Mouse (Mus musculus): ENCODE results near the gene Syt1. TPM values are rescaled to one million over a fixed set of nuclear protein-coding genes. Genes with fewer than 3 reads are reported as not detected.

The Syt1 gene
- polyA plus RNA-seq, 1 experiment from 2014 or later = 34.1 TPM

DNA sequence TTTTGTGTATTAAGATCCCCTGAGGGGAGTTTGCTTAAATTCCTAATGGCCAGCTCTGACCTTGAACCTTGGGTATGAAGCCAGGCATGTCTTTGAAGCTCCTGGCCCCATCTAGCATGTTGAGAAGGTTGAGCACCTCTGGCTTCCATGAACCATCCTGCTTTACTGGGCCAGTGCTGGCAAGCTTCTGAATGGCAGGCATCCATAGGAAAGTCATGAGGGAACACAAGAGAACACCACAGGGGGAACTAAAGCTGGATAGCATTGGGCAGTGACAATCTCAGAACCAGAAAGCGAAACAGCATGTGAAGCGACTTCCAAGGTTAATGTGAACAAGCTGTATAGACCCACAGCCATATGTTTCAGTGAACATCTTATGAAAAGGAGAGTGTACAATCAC, 130.4 kb downstream of the Syt1 start:
- Histone ChIP-seq H3K4me3 (no peak overlapping the region), H3K9ac (replicated peaks) (no peak overlapping the region), H3K27me3 (no peaks in the 10 kb centered on the region), H3K36me3 (no peaks in the 10 kb centered on the region), H3K27ac (replicated peaks) (no peak overlapping the region), H3K9me3 (no peaks in the 10 kb centered on the region), H3K4me2 (replicated peaks) (no peak overlapping the region), H3K4me1 (0 out of 2 replicates have a peak, but pooled peaks cover 6% of the 10 kb centered on the region)
- WGBS = 76% methylated on average over 2 of the region's 2 CpGs
- no peak for ATAC-seq (ENCODE audit: low FRiP score, low read depth)

DNA sequence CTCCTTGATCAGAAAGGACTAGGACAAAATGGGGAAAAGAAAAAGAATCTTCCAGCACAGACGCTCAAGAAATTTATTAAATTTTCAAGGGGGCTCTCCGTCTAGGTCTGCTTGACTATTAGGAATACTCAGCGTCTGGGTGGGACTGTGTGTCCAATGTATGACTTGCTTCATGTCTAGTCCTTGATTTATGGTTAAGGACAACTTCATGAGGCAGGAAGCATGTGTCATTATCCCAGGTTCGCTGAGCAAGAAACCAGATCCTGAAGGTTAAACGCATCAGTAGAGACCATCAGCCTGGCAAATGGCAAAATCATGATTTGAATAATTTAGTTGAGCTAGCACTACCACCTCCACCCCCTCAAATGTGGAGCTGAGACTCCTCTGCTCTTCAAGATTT, 135.1 kb downstream of the Syt1 start:
- H3K4me1 ChIP-seq = no peaks in the 10 kb centered on the region
- H3K27me3 ChIP-seq = no peaks in the 10 kb centered on the region
- no peak overlapping the region for H3K4me3 ChIP-seq
- H3K9me3 ChIP-seq = no peaks in the 10 kb centered on the region
- 92% methylated on average over 5 of the region's 5 CpGs for WGBS
- H3K9ac ChIP-seq (replicated peaks) = no peak overlapping the region
- H3K36me3 ChIP-seq = no peaks in the 10 kb centered on the region
- no peak overlapping the region for H3K27ac ChIP-seq (replicated peaks)
- ATAC-seq (ENCODE audit: low FRiP score, low read depth) = no peak
- H3K4me2 ChIP-seq (replicated peaks) = no peak overlapping the region

DNA sequence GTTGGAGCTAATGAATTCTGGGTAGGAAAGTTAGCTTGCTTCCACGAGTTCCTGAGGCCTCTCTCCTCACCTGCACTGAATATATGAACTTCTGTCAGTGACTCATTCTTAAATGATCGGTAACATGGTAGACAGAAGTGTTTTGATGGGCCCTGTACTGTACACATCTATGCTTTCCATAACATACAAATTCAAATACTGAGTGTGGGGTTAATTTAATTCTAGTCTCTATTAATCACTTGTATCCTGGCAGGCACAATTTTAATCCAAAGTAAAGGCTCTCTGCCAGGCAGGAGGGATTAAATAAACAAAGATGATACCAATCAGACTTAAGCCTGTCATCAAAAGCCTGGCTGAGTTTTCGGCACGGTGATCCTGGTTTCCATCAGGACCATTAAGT, 136.1 kb downstream of the Syt1 start:
- Histone ChIP-seq H3K36me3 (no peaks in the 10 kb centered on the region), H3K4me2 (replicated peaks) (no peak overlapping the region), H3K4me3 (no peak overlapping the region), H3K4me1 (no peaks in the 10 kb centered on the region), H3K9ac (replicated peaks) (no peak overlapping the region), H3K27me3 (no peaks in the 10 kb centered on the region), H3K9me3 (no peaks in the 10 kb centered on the region), H3K27ac (replicated peaks) (no peak overlapping the region)
- no peak for ATAC-seq (ENCODE audit: low FRiP score, low read depth)
- 52% methylated on average over 4 of the region's 4 CpGs for WGBS

DNA sequence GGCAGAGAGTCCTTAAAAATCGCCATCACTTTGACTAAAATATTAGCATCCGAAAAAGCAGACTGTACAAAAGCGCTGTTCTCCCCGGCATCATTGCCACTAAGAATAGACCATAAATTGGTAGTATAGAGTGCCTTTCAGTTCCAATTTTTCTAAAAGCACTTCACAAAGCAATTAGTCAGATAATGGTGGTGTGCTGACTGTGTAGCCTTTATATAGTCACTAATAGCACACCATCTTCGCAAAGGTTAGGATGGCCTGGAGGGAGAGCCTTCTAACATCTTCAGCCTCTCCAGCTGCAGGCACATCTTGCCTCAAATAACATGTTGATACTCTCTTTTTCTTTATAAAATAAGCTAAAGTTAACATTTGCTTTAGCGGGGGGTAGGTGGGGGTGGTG, 138.4 kb downstream of the Syt1 start:
- no peak for ATAC-seq (ENCODE audit: low FRiP score, low read depth)
- H3K4me1 ChIP-seq = no peaks in the 10 kb centered on the region
- 88% methylated on average over 6 of the region's 6 CpGs for WGBS
- no peak overlapping the region for H3K27ac ChIP-seq (replicated peaks)
- H3K9me3 ChIP-seq = no peaks in the 10 kb centered on the region
- no peak overlapping the region for H3K4me3 ChIP-seq
- H3K36me3 ChIP-seq = no peaks in the 10 kb centered on the region
- H3K27me3 ChIP-seq = no peaks in the 10 kb centered on the region
- no peak overlapping the region for H3K9ac ChIP-seq (replicated peaks)
- no peak overlapping the region for H3K4me2 ChIP-seq (replicated peaks)

DNA sequence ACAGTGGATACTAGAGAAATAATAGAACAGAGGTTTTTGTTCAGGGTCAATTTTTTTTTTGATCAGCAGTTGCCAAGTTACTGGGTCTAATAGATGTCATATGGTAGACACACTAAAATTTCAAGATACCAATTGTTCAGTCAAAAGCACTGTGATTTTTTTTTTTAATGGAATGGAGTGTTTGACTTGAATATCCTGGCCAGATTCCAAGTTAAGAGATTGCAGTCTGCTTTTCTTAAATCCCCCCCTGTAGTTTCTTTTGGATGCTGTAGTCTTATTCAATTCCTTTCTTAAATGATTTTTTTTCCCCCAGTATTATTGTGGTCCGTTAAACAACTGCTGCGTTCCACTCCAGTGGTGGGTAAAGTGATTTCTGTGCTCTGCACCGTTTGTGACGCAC, 140.2 kb downstream of the Syt1 start:
- no peak for ATAC-seq (ENCODE audit: low FRiP score, low read depth)
- Histone ChIP-seq H3K4me2 (replicated peaks) (no peak overlapping the region), H3K27ac (replicated peaks) (no peak overlapping the region), H3K4me1 (no peaks in the 10 kb centered on the region), H3K9me3 (no peaks in the 10 kb centered on the region), H3K4me3 (no peak overlapping the region), H3K9ac (replicated peaks) (no peak overlapping the region), H3K27me3 (no peaks in the 10 kb centered on the region), H3K36me3 (no peaks in the 10 kb centered on the region)
- 77% methylated on average over 4 of the region's 4 CpGs for WGBS

DNA sequence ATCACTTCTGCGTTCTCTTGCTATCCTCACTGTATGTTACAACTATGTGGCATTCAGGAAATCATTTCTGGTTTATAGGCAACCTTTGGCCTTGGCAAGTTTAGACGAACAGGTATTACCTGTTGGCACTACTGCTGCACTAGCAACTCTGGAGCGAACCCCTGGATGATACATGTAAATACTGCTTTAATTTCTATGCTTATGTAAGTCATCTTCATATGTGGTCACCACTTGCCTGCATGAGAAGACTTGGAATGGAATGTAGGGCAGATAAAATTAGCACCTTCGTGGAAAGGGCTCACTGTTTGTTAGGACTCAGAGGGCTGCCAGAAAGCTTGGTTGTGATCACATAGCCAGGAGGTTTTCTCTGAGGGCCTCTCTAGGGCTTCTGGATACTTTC, 142.6 kb downstream of the Syt1 start:
- no peaks in the 10 kb centered on the region for H3K36me3 ChIP-seq
- no peak for ATAC-seq (ENCODE audit: low FRiP score, low read depth)
- H3K4me1 ChIP-seq = no peaks in the 10 kb centered on the region
- H3K27me3 ChIP-seq = no peaks in the 10 kb centered on the region
- H3K9me3 ChIP-seq = no peaks in the 10 kb centered on the region
- no peak overlapping the region for H3K4me2 ChIP-seq (replicated peaks)
- no peak overlapping the region for H3K27ac ChIP-seq (replicated peaks)
- H3K4me3 ChIP-seq = no peak overlapping the region
- 88% methylated on average over 4 of the region's 4 CpGs for WGBS
- H3K9ac ChIP-seq (replicated peaks) = no peak overlapping the region

DNA sequence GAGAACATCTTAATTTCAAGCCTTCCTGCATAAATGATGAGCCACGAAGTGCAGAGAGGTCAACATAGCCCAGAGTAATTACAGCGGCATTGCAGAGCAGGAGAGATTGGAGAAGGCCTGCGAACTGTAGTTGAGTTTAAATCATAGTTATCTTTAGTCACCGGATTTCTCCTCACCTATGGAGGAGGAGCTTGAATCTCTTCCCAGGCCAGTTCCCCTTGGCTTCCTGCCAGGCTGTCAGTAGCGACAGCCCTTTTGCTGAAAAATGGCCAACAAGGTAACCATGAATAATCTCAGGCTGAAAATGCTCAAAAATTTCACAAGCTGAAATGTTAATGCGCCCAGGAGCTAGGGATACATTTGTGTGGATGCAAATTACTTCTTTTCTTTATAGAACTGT, 143.6 kb downstream of the Syt1 start:
- 81% methylated on average over 6 of the region's 6 CpGs for WGBS

DNA sequence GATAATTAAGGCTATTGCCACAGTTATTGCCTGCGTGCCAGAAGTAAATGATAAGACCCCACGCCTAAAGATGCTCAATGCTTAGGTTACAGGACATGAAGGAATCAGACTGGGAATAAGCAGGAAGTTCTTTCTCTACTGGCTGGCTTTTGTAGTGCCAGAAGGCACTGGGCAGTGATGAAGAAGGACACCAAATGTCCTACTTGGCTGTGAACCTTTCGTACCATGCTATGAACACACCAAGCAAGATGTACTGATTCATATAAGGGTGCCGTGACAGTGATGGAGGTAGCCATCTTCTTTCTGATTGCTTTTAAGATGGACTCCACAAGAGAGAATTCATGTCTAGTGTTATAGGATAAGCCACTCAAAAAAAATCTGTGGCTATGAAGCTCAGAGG, 145.2 kb downstream of the Syt1 start:
- Histone ChIP-seq H3K27me3 (no peaks in the 10 kb centered on the region), H3K36me3 (no peaks in the 10 kb centered on the region), H3K4me2 (replicated peaks) (no peak overlapping the region), H3K4me1 (no peaks in the 10 kb centered on the region), H3K27ac (replicated peaks) (no peak overlapping the region), H3K9me3 (no peaks in the 10 kb centered on the region), H3K9ac (replicated peaks) (no peak overlapping the region), H3K4me3 (no peak overlapping the region)
- ATAC-seq (ENCODE audit: low FRiP score, low read depth) = no peak
- WGBS = 98% methylated on average over 4 of the region's 4 CpGs

More for the DNA sequence above, 143.6 kb downstream of the Syt1 start:
- Histone ChIP-seq H3K4me2 (replicated peaks) (no peak overlapping the region), H3K36me3 (no peaks in the 10 kb centered on the region), H3K27ac (replicated peaks) (no peak overlapping the region), H3K27me3 (no peaks in the 10 kb centered on the region), H3K9me3 (no peaks in the 10 kb centered on the region), H3K9ac (replicated peaks) (no peak overlapping the region), H3K4me1 (no peaks in the 10 kb centered on the region), H3K4me3 (no peak overlapping the region)
- ATAC-seq (ENCODE audit: low FRiP score, low read depth) = no peak

DNA sequence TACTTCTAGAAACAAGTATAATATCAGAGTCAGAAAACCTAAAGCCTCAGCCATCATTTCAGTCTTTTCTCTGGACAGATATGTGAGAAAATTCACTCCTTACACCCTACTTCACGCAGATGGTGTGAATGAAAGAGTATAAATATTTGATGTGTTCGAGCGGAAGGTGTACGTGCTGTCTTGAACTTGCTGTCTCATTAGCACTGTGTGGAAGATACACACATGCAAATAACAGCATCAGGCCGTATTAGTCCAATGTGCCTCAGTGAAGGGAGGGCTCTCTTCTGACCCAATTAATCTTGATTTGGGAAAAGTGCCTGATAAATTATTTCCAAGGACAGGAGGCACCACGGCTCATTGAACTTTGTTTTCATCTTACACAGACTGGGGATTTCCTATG, 154.8 kb downstream of the Syt1 start:
- Histone ChIP-seq H3K9ac (replicated peaks) (no peak overlapping the region), H3K9me3 (no peaks in the 10 kb centered on the region), H3K36me3 (no peaks in the 10 kb centered on the region), H3K27me3 (no peaks in the 10 kb centered on the region), H3K27ac (replicated peaks) (no peak overlapping the region), H3K4me3 (no peak overlapping the region), H3K4me1 (no peaks in the 10 kb centered on the region), H3K4me2 (replicated peaks) (no peak overlapping the region)
- ATAC-seq (ENCODE audit: low FRiP score, low read depth) = no peak
- WGBS = 84% methylated on average over 6 of the region's 6 CpGs

DNA sequence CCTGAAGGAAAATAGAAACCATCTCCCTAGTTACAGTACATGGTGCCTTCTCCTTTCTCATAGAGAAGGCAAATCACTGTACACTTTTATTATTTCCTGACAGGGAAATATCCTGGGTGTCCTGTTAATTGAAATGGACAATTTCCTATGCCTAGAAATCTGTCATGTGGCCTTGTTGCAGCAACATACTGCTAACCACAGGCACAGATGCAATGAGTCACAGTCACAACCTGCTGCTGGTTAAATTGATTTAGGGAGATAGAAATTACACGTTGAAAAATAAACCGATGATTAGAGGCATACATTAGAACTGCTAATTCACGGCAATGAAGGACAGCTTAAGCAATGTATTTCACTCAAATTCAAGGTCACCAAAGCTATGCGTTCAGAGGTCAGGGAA, 158.0 kb downstream of the Syt1 start:
- no peak overlapping the region for H3K9ac ChIP-seq (replicated peaks)
- no peaks in the 10 kb centered on the region for H3K9me3 ChIP-seq
- no peaks in the 10 kb centered on the region for H3K4me1 ChIP-seq
- no peak overlapping the region for H3K27ac ChIP-seq (replicated peaks)
- no peaks in the 10 kb centered on the region for H3K36me3 ChIP-seq
- H3K4me2 ChIP-seq (replicated peaks) = no peak overlapping the region
- WGBS = 83% methylated on average over 4 of the region's 4 CpGs
- no peaks in the 10 kb centered on the region for H3K27me3 ChIP-seq
- no peak for ATAC-seq (ENCODE audit: low FRiP score, low read depth)
- no peak overlapping the region for H3K4me3 ChIP-seq

DNA sequence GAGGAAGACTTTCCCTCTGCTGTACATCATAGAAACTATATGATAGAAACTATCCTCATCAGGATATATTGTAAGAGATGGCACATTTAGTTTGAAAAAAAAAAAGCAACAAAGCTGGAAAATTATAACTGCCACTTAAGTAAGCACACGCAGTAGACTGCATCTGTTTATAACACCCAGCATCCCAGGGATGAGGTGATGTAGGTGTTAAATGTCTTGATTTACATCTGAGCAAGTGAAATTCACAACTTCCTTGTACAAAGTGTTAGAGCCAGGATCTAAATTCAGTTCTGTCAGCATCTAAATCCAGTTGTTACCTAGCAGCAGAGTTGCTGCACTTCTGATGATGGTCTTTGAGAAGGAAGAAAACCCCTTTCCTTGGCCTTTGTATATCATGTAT, 173.3 kb downstream of the Syt1 start:
- WGBS = 87% methylated on average over 1 of the region's 1 CpGs
- Histone ChIP-seq H3K9me3 (no peaks in the 10 kb centered on the region), H3K4me3 (no peak overlapping the region), H3K4me1 (peaks cover 1% of the 10 kb centered on the region; the same call in 1 of the 2 replicates), H3K36me3 (no peaks in the 10 kb centered on the region), H3K27me3 (no peaks in the 10 kb centered on the region), H3K9ac (replicated peaks) (no peak overlapping the region), H3K4me2 (replicated peaks) (no peak overlapping the region), H3K27ac (replicated peaks) (no peak overlapping the region)
- no peak for ATAC-seq (ENCODE audit: low FRiP score, low read depth)

DNA sequence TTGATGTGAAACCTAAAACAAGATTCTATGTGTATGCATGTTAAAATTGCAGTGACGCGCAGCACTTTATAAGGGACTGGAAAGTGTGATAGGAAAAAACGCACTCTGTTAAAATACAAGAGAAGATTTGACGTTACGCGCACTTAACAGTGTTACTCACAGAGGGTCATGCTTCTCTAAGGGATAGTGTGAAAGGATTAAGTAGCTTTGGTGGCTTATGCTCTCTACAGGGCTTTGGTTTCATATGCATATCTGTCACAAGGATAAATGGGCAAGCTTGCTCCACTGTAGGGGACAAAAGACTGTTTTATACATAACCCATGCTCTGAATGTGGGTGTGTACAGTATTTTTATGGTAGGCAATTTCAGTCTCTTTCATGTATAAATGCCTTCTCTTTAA, 178.5 kb downstream of the Syt1 start:
- peak; percentile 88 for ATAC-seq (ENCODE audit: low FRiP score, low read depth)
- peak overlapping the region; percentile 74 for H3K27ac ChIP-seq (replicated peaks)
- H3K4me2 ChIP-seq (replicated peaks) = peak overlapping the region; percentile 44
- no peak overlapping the region for H3K9ac ChIP-seq (replicated peaks)
- WGBS = 48% methylated on average over 6 of the region's 6 CpGs
- H3K36me3 ChIP-seq = no peaks in the 10 kb centered on the region
- H3K27me3 ChIP-seq = no peaks in the 10 kb centered on the region
- H3K9me3 ChIP-seq = no peaks in the 10 kb centered on the region
- peaks cover 4% of the 10 kb centered on the region; the same call in 1 of the 2 replicates for H3K4me1 ChIP-seq
- H3K4me3 ChIP-seq = peak overlapping the region; percentile 11; the same call in 1 of the 2 replicates

DNA sequence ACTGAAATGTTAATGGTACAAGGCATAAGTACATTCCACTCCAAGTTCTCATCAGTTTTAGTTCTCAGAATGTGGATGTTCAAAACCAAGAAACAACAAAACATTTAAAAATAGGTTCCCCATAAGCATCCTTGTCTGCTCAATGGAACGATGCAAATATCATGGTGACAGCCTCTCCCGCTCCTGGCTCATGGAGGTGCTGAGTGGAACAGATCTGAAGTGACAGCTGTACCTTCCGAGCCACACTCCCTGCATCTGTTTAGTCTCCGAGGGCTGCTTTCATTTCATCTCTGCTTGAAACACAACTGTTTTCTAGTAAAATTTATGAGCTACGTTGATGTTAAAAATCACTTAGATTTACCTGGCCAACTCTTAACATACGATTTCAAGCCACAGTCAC, 179.0 kb downstream of the Syt1 start:
- Histone ChIP-seq H3K36me3 (no peaks in the 10 kb centered on the region), H3K9me3 (no peaks in the 10 kb centered on the region), H3K27ac (replicated peaks) (peak overlapping the region; percentile 74), H3K4me2 (replicated peaks) (peak overlapping the region; percentile 44), H3K4me3 (peak overlapping the region; percentile 11; the same call in 1 of the 2 replicates), H3K27me3 (no peaks in the 10 kb centered on the region), H3K4me1 (peaks cover 4% of the 10 kb centered on the region; the same call in 1 of the 2 replicates), H3K9ac (replicated peaks) (no peak overlapping the region)
- peak; percentile 90 for ATAC-seq (ENCODE audit: low FRiP score, low read depth)
- WGBS = 43% methylated on average over 6 of the region's 6 CpGs

All from midbrain, embryonic 12.5 days (tissue).